Mouse (Mus musculus) cerebellum, adult (tissue): ENCODE measurements around the gene Spc24.

Source experiments
- ATAC-seq: cut with Nextera tagmentation; 2 replicates; pipeline ENCODE4 v1.9.2; 2017; ENCODE audit warnings: mild to moderate bottlenecking, moderate library complexity, mixed read lengths; ENCODE audit not compliant: insufficient number of reproducible peaks, low FRiP score, low TSS enrichment

Spc24 gene

GRCm38 (mm10) chr9:21721036-21721435 is 39.1 kb downstream of the Spc24 start:
- ATAC-seq = no peak

- no peak for ATAC-seq
Measured at GRCm38 (mm10) chr9:21717015-21717414, 43.1 kb downstream of the Spc24 start.

- ATAC-seq = no peak
Measured at GRCm38 (mm10) chr9:21715298-21715697, 44.8 kb downstream of the Spc24 start.

- no peak for ATAC-seq
Measured at GRCm38 (mm10) chr9:21709340-21709739, 50.8 kb downstream of the Spc24 start.

GRCm38 (mm10) chr9:21706586-21707265 is 53.4 kb downstream of the Spc24 start:
- ATAC-seq = no peak

GRCm38 (mm10) chr9:21706085-21706484 is 54.0 kb downstream of the Spc24 start:
- ATAC-seq = no peak
